Mouse (Mus musculus) telencephalon, adult 2 months (tissue): ENCODE data around the gene Sh3bp1.
A peak's percentile ranks its signal among the peaks of the same experiment; 100 is the strongest.

Experiments used
- DNase-seq: peaks from one replicate; pipeline ENCODE4 v3.0.0-alpha.2; 2011; ENCODE audit warnings: low read depth, low spot score

Gene Sh3bp1

DNA sequence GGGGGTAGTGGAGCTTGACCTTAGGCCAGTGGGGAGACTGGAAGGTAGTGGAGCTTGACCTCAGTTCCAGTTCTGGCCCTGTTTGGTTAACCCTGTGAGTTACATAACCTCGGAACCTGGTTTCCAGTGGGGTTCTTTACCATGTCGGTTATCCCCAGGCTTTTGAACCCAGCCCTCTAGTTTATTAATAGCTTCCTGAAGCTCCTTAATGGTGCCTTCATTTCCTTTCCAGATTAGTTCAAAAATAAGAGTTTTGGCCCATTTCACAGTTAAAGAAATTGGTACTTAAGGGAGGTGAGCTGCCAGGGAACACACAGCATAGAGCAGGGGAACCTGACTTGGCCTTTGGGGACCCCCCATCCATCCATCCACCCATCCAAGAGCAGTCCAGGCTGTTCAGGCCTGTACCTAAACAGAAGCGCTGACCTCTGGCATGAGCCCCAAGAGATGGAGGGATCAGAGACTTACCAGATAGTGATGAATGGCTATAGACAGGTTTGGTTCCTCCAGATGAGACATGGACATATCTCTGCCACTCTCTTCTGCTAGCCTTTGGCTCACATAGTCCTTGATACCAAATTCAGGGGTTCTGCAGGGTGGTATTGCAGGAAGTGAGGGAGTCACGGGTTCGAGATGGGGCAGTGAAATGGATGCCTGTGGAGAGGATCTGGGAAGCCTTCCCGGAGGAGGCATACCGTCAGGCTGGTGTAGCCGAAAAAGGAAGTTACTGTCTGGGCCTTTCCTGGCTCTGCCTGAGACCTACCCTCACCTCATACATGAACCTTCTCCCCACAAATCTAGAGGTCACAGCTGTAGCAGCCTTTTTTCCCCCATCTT is 15.5 kb downstream of the Sh3bp1 start:
- DNase-seq = no peak

DNA sequence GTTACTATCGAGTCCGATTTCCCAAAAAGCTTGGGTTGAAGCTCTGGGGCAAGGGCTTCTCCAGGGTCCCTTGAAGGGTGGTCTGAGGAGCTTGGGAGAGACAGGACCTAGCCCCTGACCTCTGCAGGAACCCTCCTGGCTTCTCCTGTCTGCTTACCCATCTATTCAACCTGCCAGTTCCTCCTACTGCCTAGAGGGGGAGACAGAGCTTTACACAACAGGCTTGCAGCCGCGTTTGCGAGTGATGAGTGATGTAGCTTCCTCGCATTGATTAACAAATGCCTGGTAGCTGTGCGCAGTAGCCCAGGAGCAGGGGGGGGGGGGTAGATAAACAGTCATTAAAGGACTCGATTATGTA is 16.1 kb downstream of the Sh3bp1 start:
- DNase-seq = peak; percentile 68

DNA sequence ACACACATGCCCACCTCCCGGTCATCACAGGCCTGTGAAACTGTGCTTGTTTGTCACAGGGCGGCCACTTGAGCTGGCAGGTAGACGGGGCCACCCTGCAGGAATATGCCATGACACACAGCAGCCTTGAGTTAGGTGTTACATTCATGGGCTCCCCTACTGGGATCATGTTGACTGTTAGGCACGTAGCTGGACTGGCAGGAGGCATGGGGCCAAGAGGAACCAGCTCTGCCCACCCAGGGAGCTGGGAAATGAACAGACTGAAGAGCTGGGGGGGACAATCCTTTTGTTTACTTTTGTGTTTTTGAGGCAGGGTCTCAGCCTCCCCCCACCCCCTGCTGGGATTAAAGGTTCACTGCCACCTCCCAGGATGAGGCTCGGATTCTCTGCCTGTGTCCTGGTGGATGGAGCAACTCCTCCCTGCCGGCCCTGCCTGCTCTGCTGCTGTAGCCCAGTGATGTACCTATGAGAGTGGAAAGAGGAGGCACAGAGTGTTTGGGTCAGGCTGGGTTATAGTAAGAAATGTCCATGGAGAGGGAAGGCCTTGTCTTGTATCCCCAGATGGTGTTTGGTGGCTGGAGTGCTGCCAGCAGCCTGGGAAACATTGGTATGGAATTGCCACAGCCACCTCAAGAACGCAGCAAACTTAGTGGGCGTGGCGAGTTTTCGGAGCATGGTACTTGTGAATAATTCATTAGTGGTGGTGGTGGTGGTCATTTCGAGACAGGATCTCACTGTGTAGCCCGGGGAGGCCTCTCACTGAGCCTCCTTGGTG is 16.7 kb downstream of the Sh3bp1 start:
- DNase-seq = no peak

DNA sequence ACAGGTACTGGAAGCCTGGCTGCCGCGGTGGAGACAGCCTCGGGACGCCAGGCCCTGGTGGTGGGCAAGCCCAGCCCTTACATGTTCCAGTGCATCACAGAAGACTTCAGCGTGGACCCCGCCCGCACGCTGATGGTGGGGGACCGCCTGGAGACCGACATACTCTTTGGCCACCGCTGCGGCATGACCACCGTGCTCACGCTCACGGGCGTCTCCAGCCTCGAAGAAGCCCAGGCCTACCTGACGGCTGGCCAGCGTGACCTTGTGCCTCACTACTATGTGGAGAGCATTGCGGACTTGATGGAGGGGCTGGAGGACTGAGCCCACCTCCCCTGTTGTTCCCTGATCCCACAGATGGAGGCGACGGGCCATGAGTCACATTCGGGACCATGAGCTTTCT is 18.6 kb downstream of the Sh3bp1 start:
- no peak for DNase-seq

DNA sequence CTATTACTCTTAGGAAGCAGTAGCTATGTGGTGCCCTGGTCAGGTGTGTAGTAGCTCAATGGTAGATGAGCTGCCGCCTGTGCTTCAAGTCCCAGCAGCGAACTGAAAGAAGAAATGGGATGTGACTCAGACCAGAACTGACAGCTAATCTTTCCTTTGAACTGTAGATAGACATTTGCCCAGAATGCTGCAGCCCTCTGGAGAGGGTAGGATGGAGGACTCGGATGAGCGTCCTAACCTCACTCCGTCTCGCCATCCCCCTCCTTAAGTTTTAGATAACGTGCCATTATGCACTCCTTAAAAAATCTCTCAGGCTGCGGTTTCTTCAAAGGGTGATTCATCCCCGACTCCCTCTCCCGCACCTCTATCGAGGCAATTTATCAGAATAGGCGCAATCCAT is 20.3 kb downstream of the Sh3bp1 start:
- DNase-seq = no peak

DNA sequence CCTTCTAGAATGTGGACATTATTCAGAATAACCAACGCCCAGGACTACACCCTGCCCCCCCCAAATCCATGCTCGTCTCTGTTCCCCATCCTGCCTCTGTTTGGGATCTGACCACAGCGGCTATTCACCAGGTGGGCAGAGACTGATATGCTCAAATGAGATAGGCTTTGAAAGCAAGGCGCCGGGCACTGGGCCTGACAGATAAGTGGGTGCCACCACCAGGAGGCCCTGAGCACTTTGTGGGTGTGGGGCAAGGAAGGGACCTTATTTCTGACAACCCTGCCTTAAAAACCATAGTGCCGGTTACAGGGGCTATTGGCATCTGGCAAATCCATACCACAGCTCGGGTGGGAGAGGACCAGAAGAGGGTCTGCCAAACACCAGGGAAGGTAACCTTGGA is 23.1 kb downstream of the Sh3bp1 start:
- DNase-seq = no peak

DNA sequence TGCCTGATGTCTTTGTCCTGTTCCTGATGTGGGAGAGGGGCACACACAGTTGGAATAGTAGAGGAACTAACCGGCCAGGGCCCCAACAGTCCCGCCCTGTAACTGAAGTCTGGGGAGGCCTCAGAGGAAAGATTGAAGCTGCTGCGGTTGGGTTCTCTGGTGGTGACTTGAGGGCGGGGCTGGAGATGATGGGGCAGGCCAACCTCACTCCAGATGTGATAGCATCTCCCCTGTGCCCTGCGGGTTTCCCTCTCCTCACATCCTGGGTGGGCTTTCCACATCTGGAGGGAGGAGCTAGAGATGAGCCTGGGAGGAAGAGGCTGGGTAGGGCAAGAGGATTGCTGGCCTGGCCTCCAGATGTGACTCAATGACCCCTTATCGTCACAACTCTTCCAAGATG is 24.0 kb downstream of the Sh3bp1 start:
- DNase-seq = no peak

DNA sequence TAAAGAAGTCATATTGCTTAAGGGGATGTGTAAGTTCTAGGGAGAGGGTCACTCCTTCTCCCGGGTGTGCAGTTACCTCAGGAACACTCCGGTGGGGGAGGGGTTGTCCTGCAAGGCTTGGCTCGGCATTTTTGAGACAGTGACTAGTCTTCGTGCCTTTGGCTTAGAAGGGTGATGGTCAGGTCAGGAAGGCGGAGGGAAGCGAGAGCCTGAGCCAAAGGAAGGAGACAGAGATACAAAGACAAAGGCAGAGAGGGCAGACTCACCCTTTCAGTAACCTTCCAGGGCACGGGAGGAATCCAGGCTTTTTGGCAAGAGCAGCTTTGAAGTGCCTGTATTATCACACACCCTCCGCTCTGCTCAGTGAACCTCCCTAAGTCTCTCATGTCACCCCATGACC is 25.6 kb downstream of the Sh3bp1 start:
- no peak for DNase-seq

DNA sequence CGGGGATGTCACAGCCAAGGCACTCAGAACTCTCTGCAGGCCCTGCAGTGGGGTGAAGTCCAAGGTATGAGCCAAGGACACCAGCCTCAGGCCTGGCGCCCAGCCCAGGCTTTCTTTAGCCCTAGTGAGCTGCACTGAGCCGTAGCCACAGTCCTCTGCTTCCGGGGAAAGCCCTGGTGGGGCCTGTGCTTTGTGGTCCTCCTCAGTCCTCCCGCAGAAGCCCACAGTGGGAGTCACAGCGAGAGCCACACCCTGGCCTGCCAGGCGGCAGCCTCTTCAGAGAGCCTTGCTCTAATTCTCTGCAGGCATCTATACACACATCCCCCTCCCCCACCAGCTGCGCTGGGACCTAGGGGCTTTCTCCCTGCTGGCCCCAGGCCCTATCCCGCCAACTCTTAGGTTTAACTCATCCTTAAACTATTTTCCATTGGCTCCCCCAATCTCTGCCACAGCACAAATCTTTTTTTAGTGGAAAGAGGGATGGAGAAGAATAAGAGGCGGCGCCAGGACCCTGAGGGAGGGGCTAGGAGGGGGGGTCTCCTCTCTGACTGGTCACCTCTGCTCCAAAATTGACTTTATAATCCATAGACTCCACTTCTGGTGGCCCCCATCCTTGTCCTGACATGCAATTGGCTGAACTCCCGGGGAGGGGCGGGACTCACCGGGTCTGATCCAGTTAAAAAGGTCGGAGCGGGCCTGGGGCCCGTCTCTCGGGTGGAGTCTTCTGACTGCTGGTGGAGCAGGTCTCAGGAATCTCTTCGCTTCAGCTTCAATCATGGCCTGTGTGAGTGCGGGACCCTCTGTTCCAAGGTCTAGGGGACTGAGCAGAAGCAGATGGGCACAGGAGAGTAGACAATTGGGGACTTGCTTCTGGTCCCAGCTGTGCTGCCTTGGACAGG is 26.7 kb downstream of the Sh3bp1 start, which contains the start of gene Lgals1:
TSS of gene Lgals1 (plus strand) at position 705 of the 899 bp plus-strand sequence.
- DNase-seq = no peak

DNA sequence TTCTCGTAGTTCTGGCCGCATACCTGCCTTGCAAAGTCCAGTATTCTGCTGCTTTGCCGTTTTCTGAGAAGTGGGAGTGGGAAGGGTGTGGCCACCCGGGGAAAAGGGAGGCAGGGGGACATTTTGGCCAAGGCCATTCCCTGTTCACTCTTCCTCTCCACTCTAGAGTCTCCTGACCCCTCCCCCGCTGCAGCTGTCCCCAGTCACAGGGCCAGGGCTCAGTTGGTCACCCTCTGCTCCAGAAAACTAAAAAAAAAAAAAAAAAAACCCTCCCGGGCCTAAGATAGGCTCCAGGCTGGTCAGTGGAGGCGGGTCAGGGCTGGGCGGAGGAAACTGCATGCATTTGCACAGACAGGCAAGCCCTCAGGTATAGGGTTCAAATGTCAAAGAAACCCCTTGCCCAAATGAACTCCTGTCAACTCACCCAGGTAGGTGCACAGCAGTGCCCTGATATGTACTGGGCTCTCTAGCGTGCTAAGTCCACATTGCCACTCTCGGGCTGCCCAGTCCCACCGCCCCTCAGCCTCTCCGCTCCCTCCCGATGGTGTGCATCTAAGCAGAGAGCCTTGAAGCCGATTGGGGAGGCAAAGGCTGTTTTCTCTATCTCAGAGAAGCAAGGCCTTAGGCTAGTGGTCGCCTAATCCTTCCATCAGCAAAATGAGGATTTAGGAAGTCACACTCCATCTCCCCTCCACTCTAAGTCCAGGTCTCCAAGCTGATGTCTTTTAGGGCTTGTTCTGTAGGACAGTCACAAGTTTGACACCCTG is 27.6 kb downstream of the Sh3bp1 start:
- DNase-seq = no peak

DNA sequence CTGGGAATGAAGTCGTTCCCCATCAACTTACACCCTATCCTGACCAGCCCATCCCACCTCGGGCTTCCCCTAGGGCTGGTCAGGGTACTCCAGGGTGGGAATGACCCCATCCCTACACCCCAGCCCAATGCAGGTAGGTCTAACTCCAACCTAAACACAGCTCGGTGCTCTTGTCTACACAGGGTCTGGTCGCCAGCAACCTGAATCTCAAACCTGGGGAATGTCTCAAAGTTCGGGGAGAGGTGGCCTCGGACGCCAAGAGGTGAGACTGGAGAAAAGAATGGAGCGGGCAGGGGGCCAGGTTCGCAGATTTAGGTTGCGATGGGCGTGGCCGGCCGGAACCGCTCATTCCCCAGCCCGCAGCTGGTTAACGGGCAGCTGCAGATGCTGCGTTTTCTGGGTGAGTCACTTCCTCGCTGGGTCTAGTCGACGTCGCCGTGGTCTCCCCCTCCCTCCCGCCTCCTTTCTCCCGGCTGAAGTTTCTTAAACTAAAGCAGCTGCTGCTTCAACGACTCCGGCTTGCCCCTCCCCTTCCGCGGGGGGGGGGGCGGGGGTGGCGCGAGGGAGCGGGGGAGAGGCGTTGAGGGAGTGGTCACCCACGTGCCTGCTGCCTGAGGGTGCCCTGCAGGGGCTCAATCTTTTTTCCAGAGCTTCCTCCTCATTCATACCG is 28.4 kb downstream of the Sh3bp1 start:
- DNase-seq = peak; percentile 51

DNA sequence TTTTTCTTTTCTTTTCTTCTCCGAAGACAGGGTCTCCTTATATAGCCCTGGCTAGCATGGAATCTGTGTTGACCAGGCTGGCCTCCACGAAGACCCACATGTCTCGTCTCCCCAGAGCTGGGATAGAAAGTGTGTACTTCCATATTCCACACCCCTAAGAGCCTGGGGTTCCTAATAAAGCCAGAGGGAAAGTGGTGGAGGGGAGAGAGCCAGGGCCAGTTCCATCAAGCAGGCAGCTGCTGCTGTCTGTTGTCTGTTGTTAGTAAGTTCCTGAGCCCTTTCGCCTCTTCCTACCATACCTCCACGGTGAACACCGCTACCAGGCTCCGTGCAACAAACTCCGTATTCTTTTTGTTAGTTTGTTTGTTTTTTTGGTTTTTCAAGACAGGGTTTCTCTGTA is 29.0 kb downstream of the Sh3bp1 start:
- DNase-seq = no peak

DNA sequence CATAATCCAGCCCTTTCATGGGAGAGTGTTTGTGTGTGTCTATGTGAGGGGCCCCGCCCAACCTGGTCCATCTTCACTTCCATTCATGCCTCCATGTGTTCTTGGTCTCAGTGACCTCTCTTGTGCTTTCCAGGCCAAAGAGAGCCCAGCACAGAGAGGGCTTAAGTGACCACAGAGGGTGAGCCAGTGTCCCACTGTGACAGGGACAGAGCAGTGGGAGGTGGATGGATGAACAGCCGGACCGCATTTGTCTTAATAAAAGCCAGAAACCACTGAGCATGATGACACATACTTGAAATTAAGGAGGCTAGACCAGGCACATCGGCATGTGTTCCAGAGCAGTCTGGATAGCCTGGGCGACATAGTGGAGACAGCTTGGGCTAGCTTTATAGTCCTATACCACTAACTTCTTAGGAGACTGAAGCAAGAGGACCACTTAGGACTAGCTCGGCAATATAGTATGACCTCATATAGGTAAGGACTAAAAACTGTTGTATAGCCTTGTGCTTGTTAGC is 30.7 kb downstream of the Sh3bp1 start:
- DNase-seq = no peak

DNA sequence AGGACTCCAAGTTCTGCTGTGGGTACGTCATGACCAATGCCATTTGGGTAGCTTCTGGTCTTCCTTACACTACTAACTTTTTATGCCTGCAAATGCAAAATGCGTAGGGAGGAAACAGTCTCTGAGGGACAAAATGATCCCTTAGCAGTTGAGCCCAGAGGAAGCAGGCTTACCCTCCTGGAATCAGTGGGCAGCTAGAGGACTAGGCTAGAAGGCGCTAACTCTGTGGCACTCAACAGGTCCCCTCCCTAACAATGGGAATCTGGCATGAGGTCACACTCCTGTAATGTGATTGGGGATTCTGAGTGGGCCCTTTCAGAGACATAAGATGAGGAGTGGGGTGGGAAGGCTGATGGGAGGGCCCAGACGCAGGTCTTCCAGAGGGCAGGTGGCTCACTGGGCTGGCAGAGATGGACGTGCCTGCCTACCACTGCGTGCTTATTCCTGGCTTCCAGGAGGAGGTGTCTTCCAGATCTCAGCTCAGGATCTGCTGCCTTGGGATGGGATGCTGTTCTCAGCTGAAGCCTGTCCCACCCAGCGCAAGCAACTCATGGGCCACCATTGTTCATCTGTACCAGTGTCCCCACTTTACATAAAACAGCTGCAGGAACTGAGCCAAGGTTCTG is 31.3 kb downstream of the Sh3bp1 start:
- no peak for DNase-seq

DNA sequence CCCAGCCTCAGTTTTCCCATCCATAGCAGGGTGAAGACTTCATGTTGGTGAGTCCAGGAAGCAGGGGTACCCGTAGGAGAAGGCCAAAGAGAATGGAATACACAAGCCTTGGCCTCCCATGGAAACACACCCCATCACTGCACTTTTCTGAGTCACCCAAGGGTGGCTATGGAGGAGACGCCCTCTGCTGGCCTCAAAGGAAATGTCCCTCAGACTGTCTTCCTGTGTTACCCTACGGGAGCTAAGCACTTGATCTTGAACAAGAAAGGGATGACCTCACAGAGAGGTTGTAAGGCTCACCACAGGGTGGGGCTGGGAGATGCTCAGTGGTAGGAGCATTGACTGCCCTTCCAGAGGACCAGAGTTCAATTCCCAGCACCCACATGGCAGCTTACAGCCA is 32.0 kb downstream of the Sh3bp1 start:
- DNase-seq = no peak

DNA sequence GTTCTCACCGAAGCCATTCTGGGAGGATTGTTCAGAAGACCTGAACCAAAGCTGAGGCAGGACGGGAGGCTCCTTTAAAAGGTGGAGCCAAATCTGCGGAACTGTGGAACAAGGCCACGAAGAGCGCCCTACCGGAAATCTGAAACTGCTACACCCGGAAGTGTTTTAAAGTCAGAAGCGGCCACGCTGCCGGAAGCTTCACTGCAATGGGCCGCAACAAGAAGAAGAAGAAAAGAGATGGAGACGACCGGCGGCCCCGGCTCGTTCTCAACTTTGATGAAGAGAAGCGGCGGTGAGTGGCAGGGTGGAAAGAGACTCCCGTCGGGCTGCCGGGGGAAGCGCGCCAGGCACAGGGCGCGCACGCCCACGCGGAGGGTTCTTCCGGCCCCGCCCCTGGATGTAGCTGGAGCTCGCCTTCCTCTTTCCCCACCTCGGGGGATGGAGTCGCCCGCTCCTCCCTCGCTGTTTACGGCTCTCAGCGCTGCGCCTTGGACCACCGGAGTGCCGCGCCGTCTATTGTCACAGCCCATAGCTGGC is 35.3 kb downstream of the Sh3bp1 start, which contains the start of gene Nol12:
TSS of gene Nol12 (plus strand) at position 150 of the 537 bp plus-strand sequence.
- DNase-seq = peak; percentile 91

DNA sequence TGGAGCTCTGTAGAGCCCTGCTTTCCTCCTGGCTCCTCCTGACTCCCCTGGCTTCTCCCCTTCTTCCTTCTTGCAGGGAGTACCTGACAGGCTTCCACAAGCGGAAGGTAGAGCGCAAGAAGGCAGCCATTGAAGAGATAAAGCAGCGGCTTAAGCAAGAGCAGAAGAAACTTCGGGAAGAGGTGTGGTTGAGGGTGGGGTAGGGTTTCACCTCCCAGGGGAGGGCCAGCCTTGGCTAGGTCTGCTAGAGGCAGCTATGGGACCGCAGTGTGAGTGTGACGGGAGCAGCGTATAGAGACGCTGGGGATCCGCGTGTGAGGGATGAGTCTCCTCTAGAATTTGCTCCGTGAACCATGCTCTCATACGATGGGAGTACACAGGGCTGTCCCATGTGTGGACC is 36.8 kb downstream of the Sh3bp1 start:
- no peak for DNase-seq

DNA sequence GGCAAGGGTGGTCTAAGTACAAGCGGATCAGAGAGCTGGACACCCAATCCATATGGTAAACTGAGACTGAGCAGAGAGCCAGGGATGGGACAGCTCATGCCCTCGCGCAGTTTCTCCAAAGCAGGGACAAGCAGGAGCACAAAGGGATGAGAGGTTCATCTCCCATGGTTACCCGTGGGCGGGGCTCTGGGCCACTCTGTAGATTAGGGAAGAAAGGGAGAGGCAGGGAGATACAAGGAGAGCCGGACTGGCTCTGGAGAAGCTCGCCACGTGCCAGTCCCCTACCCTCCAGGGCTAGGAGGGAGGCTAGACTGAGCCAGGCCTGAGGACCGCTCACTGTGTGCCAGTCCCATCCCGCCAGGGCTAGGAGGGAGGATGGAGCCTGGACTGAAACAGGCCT is 37.7 kb downstream of the Sh3bp1 start:
- no peak for DNase-seq

DNA sequence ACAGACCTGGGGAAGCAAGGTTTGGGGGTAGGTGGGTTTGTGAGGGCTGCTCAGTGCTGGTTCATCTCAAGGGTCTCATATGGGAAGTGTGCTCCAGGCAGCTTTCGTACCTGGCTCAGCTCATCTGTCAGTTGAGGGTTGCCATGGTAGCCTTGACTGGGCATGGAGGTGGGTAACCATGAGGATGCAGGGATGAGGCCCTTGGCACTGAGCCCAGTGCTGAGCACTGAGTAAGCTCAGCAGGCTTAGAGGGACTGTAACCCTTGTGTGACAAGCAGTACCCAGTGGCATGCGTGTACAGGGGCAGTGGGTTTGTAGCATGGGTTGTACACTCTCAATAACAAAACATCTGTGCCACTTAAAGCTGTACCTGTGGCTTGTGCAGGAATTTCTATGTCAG is 38.4 kb downstream of the Sh3bp1 start:
- no peak for DNase-seq

DNA sequence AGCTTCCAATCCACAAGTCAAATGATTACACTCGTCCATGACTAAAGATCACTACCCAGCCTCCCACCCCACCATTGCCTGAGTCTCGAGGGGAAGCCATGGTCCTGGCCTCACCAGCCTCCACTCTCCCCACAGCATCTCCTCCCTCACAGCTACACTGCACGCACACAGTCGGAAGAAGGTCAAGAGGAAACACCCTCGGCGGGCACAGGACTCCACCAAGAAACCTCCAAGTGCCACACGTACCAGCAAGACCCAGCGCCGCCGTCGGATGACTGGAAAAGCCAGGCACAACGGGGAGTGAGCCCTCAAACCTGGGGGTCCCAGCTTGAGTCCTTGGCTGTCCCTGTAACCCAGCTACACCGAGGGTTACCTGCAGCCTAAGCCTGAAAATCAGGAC is 40.8 kb downstream of the Sh3bp1 start:
- DNase-seq = no peak
